Comparison of ENCODE assay signal across 13 mouse cellular contexts in the genomic region with DNA sequence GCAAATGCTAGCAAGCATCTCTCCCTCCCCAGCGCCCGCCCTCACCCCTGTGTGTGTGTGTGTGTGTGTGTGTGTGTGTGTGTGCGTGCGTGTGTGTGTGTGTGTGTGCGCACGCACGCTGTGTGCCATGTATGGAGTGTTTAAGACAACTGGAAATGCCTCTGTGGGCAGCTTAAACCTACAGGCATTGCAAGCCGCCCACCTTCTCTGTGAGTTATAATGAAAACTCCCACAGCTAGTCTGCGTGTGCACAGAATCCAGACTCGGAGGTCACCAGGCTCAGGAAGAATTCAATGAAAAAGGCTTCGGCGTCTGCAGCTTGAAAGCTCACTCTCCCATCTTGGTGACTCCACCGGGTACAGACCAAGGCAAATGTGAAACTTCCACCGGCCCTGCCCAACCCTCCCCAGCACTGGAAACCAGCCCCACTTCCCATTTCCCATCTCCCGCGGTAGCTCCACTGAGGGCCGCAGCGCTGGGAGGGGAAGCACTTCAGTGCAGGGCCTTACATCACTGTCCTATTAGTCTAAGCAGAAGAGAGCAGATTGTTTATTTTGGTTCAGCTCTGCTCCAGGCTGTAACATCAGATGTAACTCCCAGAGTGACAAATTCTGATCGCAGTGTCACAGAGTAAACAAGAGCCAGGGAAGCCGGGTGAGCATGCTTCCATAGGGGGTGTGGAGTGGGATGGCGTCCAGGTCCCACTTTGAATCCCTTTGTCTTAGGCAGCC.
DNase-seq lines count a peak whose midpoint lies in the region; ATAC-seq lines count a peak whose summit lies in the region.
"Had no signal": no experiment of that assay in that cellular context is flagged by ENCODE, and none has a peak within 500 bp of the region (broad histone marks: within the 10 kb centered on the region; RNA-seq: fewer than 3 reads in every experiment).

No protein-coding gene starts in this region.

- H3K4me2 ChIP-seq in hindbrain, embryonic 12.5 days (replicated peaks), result no peak overlapping the region
- H3K4me2 ChIP-seq: midbrain, embryonic 11.5 days had no signal

- DNase-seq in hindbrain, embryonic 10.5 days (ENCODE audit: low spot score), result peak; percentile 9
- DNase-seq in right cerebral cortex, adult 2 months (ENCODE audit: low spot score in 2 of 2), result peak; percentile 46 to 58
- DNase-seq in right cerebral cortex, postnatal 14 days, result no peak
- DNase-seq in lung, postnatal 14 days, result peak; percentile 37
- DNase-seq in thymus, adult 18-20 months, result no peak
- DNase-seq in limb, embryonic 10.5 days (ENCODE audit: low spot score), result no peak
- DNase-seq in B cell, adult 2 months, result no peak
- DNase-seq: adrenal gland, postnatal 14 days; left cerebral cortex, postnatal 4 days; retina, postnatal 1 day had no signal

- no peak overlapping the region for H3K4me3 ChIP-seq in hindbrain, embryonic 10.5 days
- no peak overlapping the region for H3K4me3 ChIP-seq in hindbrain, embryonic 12.5 days
- no peak overlapping the region for H3K4me3 ChIP-seq in limb, embryonic 10.5 days

- 0 out of 2 replicates have a peak, but pooled peaks cover 10% of the 10 kb centered on the region for H3K27me3 ChIP-seq in hindbrain, embryonic 10.5 days (ENCODE audit: insufficient read depth, poor library complexity, severe bottlenecking)
- peaks cover 3% of the 10 kb centered on the region; the same call in 1 of the 2 replicates for H3K27me3 ChIP-seq in hindbrain, embryonic 12.5 days
- H3K27me3 ChIP-seq in limb, embryonic 10.5 days (ENCODE audit: low read depth, poor library complexity, severe bottlenecking), result peaks cover 21% of the 10 kb centered on the region
- H3K27me3 ChIP-seq: CH12.LX had no signal

- 0 out of 2 replicates have a peak, but pooled peaks cover 10% of the 10 kb centered on the region for H3K4me1 ChIP-seq in hindbrain, embryonic 10.5 days (replicated peaks)
- peaks cover 7% of the 10 kb centered on the region; the same call in 1 of the 2 replicates for H3K4me1 ChIP-seq in hindbrain, embryonic 12.5 days
- 0 out of 2 replicates have a peak, but pooled peaks cover 3% of the 10 kb centered on the region for H3K4me1 ChIP-seq in limb, embryonic 10.5 days

- H3K9me3 ChIP-seq in hindbrain, embryonic 10.5 days, result no peaks in the 10 kb centered on the region
- no peaks in the 10 kb centered on the region for H3K9me3 ChIP-seq in hindbrain, embryonic 12.5 days (replicated peaks)
- no peaks in the 10 kb centered on the region for H3K9me3 ChIP-seq in limb, embryonic 10.5 days (replicated peaks)

- H3K36me3 ChIP-seq in hindbrain, embryonic 10.5 days, result no peaks in the 10 kb centered on the region
- H3K36me3 ChIP-seq in hindbrain, embryonic 12.5 days, result no peaks in the 10 kb centered on the region
- H3K36me3 ChIP-seq in limb, embryonic 10.5 days, result no peaks in the 10 kb centered on the region

- no peak overlapping the region for H3K27ac ChIP-seq in hindbrain, embryonic 10.5 days
- no peak overlapping the region for H3K27ac ChIP-seq in hindbrain, embryonic 12.5 days
- no peak overlapping the region for H3K27ac ChIP-seq in limb, embryonic 10.5 days

- 63% methylated on average over 21 of the region's 21 CpGs for WGBS in hindbrain, embryonic 10.5 days
- 58% methylated on average over 21 of the region's 21 CpGs for WGBS in hindbrain, embryonic 12.5 days
- WGBS in limb, embryonic 10.5 days, result 51% methylated on average over 21 of the region's 21 CpGs

- no peak overlapping the region for H3K9ac ChIP-seq in hindbrain, embryonic 12.5 days

- no peak for ATAC-seq in hindbrain, embryonic 12.5 days (ENCODE audit: low FRiP score)

Comparison
In these comparisons a context has a peak if more than half of its experiments do, and no peak if none do; other contexts are left out.
1. DNase-seq: peak in hindbrain, embryonic 10.5 days (single experiment), right cerebral cortex, adult 2 months (2 of 2) and lung, postnatal 14 days (single experiment); none in right cerebral cortex, postnatal 14 days (single experiment), thymus, adult 18-20 months (0 of 2), limb, embryonic 10.5 days (single experiment) and B cell, adult 2 months (0 of 2).